Mouse (Mus musculus) cerebellum, adult 2 months (tissue): ENCODE data around the gene Cbx2. TPM values are rescaled to one million over a fixed set of nuclear protein-coding genes. Genes with fewer than 3 reads are reported as not detected.
A peak's percentile ranks its signal among the peaks of the same experiment; 100 is the strongest.

Experiments
- DNase-seq, 2 experiments: peaks; one replicate each; pipeline ENCODE4 v3.0.0; 2021
- H3K27ac ChIP-seq: fragments of 200-500 bp; 2 replicates; pipeline ENCODE4 v1.5.1; 2012; ENCODE audit warnings: low read length, control low read depth, inconsistent platforms; ENCODE audit not compliant: insufficient read depth
- H3K27me3 ChIP-seq: fragments of 200-500 bp; 2 replicates; pipeline ENCODE4 v1.6.1; 2012; ENCODE audit warnings: inconsistent platforms, mild to moderate bottlenecking, low read length, moderate library complexity; ENCODE audit not compliant: control insufficient read depth, insufficient read depth
- H3K4me1 ChIP-seq: fragments of 200-500 bp; 2 replicates; pipeline ENCODE4 v1.6.1; 2011; ENCODE audit warnings: low read length; ENCODE audit not compliant: control insufficient read depth, insufficient read depth
- H3K4me3 ChIP-seq: fragments of 200-500 bp; replicated peaks from 2 replicates; pipeline ENCODE3; 2011; ENCODE audit warnings: mild to moderate bottlenecking, low read depth, low read length, control low read depth; ENCODE audit not compliant: insufficient read depth
- CTCF ChIP-seq: fragments of 200-500 bp; IDR thresholded peaks from 2 replicates; pipeline ENCODE4 v1.5.1; 2011; ENCODE audit warnings: low read depth, mild to moderate bottlenecking, control low read depth, low read length, moderate library complexity, borderline replicate concordance; ENCODE audit not compliant: insufficient read depth
- POLR2A ChIP-seq: fragments of 200-500 bp; IDR thresholded peaks from 2 replicates; pipeline ENCODE4 v1.6.1; 2011; ENCODE audit warnings: low read length, control low read depth, borderline replicate concordance; ENCODE audit not compliant: insufficient read depth
- WGBS: fragments of 180-500 bp; shearing (Covaris S2); methylation state at CpG from one replicate; pipeline ENCODE4 v1.1.7; 2018; 5-methylcytosine and 5-hydroxymethylcytosine counted together
- polyA plus RNA-seq: library from polyadenylated mRNA; depleted of rRNA; stranded (reverse); fragments of >200 nt; gene quantifications from 2 replicates; pipeline ENCODE4 v1.2.3, GENCODE M21; 2012

The Cbx2 gene
- polyA plus RNA-seq, 1 experiment: 4.1 TPM

DNA sequence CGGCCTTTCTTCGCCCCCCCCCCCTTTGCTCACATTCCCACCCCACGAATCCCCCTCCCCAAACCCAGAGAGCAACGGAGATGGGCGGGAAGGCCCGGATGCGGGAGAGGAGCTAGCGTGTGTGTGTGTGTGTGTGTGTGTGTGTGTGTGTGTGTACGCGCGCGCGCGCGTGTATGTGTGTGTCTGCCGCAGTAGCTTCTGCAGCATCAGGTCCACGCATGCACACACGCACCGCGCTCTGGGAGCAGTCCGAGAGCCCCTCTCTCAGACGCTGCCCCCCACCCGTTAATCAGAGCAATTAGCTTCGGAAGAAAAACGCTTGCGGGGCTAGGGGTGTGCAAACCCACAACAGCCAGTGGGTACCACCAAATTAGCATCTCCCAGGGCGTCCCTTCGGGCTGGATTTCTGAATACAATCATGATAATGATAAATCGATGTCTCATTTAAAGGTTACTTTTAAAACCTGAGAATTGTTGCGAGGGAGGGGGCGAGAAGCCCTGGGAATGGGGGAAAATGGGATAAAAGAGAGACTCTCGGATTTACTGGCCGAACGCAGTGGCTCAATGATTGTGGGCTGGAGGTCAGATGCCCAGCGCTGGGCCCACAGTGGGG lies 31.1 kb downstream of the Cbx2 start:
- WGBS: 2% methylated on average over 34 of the region's 35 CpGs
- Histone ChIP-seq H3K4me1 (peaks cover 20% of the 10 kb centered on the region; the same call in 1 of the 2 replicates), H3K27ac (no peak overlapping the region), H3K27me3 (peaks cover 2% of the 10 kb centered on the region; the same call in 1 of the 2 replicates), H3K4me3 (peak overlapping the region; percentile 60)
- DNase-seq: peak; percentile 55 to 66
- TF ChIP-seq POLR2A: no peak
- TF ChIP-seq CTCF: no peak

DNA sequence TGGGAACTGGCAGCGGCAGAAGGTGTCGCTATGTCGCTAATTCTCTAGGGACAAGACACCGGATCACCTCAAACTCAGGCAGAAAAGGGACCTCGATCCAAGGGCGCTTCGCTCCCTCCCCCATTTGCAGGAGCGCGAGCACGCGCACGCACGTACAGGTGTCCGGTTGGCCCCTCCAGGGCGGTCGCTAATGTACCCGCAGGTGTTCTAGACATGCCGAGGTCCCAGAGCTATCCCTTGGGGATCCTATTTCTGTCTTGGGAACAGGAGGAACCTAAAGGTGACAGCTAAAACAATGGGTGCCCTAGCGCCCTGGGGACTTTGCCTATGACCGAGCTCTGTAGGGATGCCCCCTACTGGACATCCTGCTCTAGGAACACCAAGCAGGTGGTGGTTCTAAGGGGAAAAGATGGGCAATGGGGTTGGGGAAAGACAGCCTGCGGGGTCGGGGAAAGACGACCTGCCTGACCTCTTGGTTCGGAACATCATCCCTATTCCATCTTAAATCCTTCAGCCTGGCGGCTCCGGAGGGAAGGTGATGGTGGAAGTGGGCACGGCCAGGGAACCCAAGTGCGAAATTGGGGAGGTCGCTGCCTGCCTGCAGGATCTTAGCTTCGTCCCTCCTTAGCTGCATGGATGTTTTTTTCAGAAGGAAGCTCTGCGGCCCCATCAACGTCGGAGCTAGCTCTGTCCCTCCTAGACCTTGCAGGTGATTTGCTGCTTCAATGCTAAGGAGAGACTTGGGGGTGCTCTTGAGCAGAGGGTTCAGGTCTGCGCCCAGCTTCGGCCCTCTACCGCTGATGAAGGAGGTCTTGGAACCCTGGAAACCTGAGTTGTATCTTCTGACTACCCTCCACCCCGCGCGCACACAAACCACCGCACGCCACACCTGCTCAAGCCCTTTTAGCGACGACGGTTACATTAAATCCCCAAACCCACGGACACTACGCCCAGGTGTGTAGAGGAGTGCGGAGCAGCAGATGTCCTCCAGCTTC lies 31.9 kb downstream of the Cbx2 start:
- WGBS: 3% methylated on average over 47 of the region's 47 CpGs
- Histone ChIP-seq H3K27me3 (no peaks in the 10 kb centered on the region), H3K4me1 (peaks cover 20% of the 10 kb centered on the region; the same call in 1 of the 2 replicates), H3K27ac (no peak overlapping the region), H3K4me3 (peak overlapping the region; percentile 60)
- peak; percentile 61 to 68 for DNase-seq
- peak; percentile 61; the same call in 1 of the 2 replicates for TF ChIP-seq CTCF
- no peak for TF ChIP-seq POLR2A

DNA sequence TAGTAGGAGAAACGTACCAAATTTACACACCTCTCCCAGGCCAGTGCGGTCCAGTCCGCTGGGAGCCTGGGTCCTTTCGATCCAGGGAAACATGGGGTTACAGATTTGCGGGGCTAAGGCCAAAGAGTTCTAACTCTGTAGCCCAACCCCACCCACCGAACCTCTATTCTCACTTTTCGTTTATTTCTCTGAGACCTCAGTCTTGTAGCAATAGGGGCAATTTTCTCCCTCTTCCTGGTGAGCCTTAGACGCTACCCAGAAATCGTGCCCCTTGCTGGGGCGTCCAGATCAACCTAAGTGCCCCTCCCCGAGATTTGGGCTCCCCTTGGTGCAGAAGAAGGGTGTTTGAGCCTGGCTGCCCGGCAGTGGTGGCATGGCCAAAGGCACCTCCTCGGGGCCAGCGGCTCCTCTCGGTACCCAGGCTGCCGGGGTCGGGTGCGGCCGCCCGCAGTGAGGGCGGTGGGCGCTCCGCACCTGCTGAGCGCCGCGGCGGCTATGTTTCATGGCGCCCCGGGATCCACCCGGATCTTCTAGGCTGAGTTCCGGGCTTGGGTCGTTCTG lies 32.9 kb downstream of the Cbx2 start:
- peak overlapping the region; percentile 73 for H3K4me3 ChIP-seq
- H3K4me1 ChIP-seq: peaks cover 20% of the 10 kb centered on the region; the same call in 1 of the 2 replicates
- DNase-seq: peak in 1 of 2 experiments; percentile 58
- no peak overlapping the region for H3K27ac ChIP-seq
- H3K27me3 ChIP-seq: no peaks in the 10 kb centered on the region
- TF ChIP-seq CTCF (no peak), POLR2A (no peak)
- under 1% methylated on average over 32 of the region's 32 CpGs for WGBS

DNA sequence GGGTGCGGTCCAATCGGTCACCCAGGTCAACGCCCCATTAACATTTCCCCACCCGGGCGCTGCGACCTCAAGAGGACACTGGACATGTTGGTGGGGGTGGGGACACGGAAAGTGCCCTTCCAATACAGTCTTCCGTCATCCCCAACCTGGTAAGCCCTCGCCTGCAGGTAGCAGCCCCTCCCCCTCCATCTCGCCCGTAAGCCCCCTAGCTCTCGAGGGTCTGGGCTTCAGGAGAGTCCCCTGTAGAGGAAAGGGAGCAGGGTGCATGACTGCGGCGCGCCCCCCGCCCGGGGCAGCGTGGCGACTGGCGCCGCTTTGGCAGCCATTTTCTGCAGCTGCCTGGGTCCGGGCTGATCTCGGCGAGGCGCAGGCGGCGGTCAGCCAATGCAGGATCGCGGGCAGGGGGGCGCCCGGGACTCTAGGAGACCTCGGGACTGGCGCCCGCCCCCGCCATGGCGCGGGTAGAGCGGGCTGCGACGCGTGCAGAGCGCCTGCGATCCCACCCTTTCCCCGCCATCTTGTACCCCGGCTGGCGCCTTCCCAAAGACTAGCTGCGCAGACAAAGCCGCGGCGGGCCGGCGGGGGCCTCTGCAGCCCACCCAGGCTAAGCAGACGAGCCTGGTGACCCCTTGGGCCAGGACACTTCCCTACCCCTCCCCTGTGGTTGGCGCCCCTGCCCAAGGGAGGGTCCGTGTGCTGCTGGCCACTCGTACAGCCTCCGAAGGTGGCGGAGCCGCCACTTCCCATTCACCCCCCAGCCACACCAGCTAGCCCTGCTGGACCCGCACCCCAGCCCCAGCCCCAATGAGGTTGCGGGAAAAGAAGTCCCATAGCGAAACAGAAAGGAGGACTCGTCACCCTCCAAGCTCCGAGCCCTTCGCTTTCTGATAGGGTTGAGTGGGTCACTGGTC lies 33.8 kb downstream of the Cbx2 start:
- under 1% methylated on average over 64 of the region's 65 CpGs for WGBS
- Histone ChIP-seq H3K27ac (peak overlapping the region; percentile 80), H3K4me1 (peaks cover 20% of the 10 kb centered on the region; the same call in 1 of the 2 replicates), H3K4me3 (peak overlapping the region; percentile 73), H3K27me3 (no peaks in the 10 kb centered on the region)
- DNase-seq: peak; percentile 68 to 76
- TF ChIP-seq POLR2A: 0 out of 2 replicates have a peak, but pooled peaks have one; percentile 18
- no peak for TF ChIP-seq CTCF

DNA sequence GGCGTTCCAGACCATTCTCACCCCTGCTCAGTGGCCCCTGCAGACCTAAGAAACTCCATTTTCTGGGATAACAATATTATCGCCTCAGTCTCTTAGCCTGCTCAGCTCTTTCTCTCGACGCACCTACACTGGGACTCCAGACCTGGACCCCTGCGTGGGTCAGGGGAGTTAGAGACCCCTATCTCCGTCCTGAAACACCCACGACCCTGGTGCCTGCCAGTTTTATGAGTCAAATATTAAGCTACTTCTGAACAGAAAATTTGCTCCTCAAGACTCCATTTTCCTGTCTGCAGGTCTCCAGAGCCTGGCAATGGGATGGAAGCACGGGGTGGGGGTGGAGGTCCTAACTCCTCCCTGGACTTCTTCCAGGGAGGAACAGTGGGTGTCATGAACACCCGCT lies 34.5 kb downstream of the Cbx2 start:
- WGBS: 9% methylated on average over 9 of the region's 9 CpGs
- TF ChIP-seq CTCF (no peak), POLR2A (no peak)
- no peaks in the 10 kb centered on the region for H3K27me3 ChIP-seq
- no peak for DNase-seq
- no peak overlapping the region for H3K27ac ChIP-seq
- peak overlapping the region; percentile 73 for H3K4me3 ChIP-seq
- H3K4me1 ChIP-seq: peaks cover 17% of the 10 kb centered on the region; the same call in 1 of the 2 replicates

DNA sequence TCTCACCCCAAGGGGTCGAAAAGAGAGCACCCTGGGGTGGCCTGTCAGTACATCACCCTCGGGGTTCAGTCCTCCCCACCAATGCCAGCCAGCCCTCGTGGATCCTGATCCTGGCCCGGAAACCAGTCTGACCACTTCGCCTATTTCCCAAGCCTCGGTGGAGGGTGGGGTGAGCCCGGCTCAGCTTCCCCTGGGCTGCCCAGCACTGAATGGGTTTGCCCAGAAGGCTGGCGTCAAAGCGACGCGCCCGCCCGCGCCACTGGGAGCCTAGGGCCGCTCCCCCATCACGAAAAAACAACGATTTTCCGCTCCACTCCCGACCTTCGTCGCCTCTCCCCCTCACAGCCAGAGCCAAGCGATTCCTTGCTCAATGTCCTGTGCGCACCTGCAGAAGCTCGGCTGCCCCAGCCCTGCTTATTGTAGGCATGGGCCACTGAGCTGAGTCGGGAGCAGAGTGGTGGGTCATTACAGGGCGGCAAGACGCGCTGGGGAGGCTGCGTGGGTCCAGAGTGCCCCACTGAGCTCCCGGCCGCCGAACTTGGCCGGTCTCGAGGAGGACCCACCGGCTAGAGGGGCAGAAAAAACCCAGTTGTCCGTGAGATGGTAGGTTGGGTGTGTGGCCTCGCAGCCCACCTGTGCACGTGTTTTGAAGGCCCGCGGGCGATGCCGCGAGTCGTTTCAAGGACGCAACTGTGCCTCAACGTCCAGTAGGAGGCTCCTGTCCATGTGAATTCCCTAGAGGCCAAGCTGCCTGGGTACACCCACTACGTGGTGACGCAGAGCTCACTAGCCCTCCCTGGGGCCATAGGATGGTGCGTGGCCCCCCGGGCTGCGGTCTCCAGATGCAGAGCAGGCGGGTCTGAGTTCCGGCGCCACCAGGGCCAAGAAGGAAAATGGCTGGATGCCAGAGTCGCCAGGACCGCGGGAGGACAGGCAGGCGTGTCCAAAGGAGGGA lies 35.6 kb downstream of the Cbx2 start:
- TF ChIP-seq CTCF: no peak
- no peak for TF ChIP-seq POLR2A
- WGBS: 6% methylated on average over 58 of the region's 58 CpGs
- DNase-seq: peak in 1 of 2 experiments; percentile 32
- H3K4me3 ChIP-seq: no peak overlapping the region
- no peaks in the 10 kb centered on the region for H3K27me3 ChIP-seq
- no peak overlapping the region for H3K27ac ChIP-seq
- peaks cover 14% of the 10 kb centered on the region; the same call in 1 of the 2 replicates for H3K4me1 ChIP-seq
